Mouse (Mus musculus) small intestine, adult 2 months (tissue): ENCODE measurements around the gene Foxb1. TPM values are rescaled to one million over a fixed set of nuclear protein-coding genes. Genes with fewer than 3 reads are reported as not detected.

Experiments used
- H3K27ac ChIP-seq: fragments of 200-500 bp; 2 replicates; pipeline ENCODE4 v1.5.1; 2012; ENCODE audit warnings: low read depth, low read length, control low read depth, inconsistent platforms; ENCODE audit not compliant: insufficient read depth
- H3K27me3 ChIP-seq: fragments of 200-500 bp; 2 replicates; pipeline ENCODE4 v1.6.1; 2012; ENCODE audit warnings: mild to moderate bottlenecking, moderate library complexity, low read length, inconsistent platforms; ENCODE audit not compliant: control insufficient read depth, insufficient read depth
- H3K36me3 ChIP-seq: fragments of 200-500 bp; 2 replicates; pipeline ENCODE4 v1.6.1; 2012; ENCODE audit warnings: mild to moderate bottlenecking, low read length, control low read depth, inconsistent platforms; ENCODE audit not compliant: control insufficient read depth, insufficient read depth
- H3K4me1 ChIP-seq: fragments of 200-500 bp; 2 replicates; pipeline ENCODE4 v1.6.1; 2012; ENCODE audit warnings: low read length, inconsistent platforms, mixed read lengths; ENCODE audit not compliant: control insufficient read depth, insufficient read depth, insufficient read length
- H3K4me3 ChIP-seq: fragments of 200-500 bp; 2 replicates; pipeline ENCODE4 v1.5.1; 2012; ENCODE audit warnings: low read depth, mild to moderate bottlenecking, control low read depth, inconsistent platforms, low read length, moderate library complexity
- CTCF ChIP-seq: fragments of 200-500 bp; IDR thresholded peaks from 2 replicates; pipeline ENCODE4 v1.5.1; 2012; ENCODE audit warnings: low read depth, mild to moderate bottlenecking, control low read depth, inconsistent platforms, low read length, moderate library complexity, mixed read lengths; ENCODE audit not compliant: insufficient replicate concordance, insufficient read length; ENCODE audit errors: extremely low read depth
- POLR2A ChIP-seq: fragments of 200-500 bp; IDR thresholded peaks from 2 replicates; pipeline ENCODE4 v1.6.1; 2012; ENCODE audit warnings: low read depth, mild to moderate bottlenecking, control low read depth, inconsistent platforms, low read length, moderate library complexity
- WGBS: fragments of 180-500 bp; shearing (Covaris S2); methylation state at CpG from one replicate; pipeline ENCODE4 v1.1.7; 2018; 5-methylcytosine and 5-hydroxymethylcytosine counted together
- polyA plus RNA-seq: library from polyadenylated mRNA; depleted of rRNA; stranded (reverse); fragments of >200 nt; gene quantifications from 2 replicates; pipeline ENCODE4 v1.2.3, GENCODE M21; 2012

The Foxb1 gene
- polyA plus RNA-seq, 1 experiment: not detected

DNA sequence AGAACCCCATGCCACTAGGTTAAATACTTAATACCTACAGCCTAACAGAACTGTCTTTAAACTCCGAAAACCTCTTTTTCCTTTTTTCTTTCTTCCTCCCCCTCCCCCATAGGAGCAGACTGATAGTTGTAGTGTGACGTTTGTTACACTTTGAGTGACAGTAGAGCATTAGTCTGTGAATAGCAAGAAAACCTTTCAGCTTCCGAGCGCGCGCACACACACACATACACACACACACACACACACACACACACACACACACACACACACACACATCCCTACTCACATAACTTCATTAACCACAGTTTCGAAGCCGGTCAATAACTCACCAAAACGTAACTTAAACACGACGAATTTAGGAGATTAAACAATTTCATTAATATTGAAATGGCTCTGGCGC lies 1.5 kb upstream of the Foxb1 start:
- H3K27ac ChIP-seq: no peak overlapping the region
- peaks cover 78% of the 10 kb centered on the region for H3K27me3 ChIP-seq
- 3% methylated on average over 12 of the region's 12 CpGs for WGBS
- H3K36me3 ChIP-seq: no peaks in the 10 kb centered on the region
- H3K4me1 ChIP-seq: no peaks in the 10 kb centered on the region
- TF ChIP-seq POLR2A: no peak
- TF ChIP-seq CTCF: no peak
- no peak overlapping the region for H3K4me3 ChIP-seq

DNA sequence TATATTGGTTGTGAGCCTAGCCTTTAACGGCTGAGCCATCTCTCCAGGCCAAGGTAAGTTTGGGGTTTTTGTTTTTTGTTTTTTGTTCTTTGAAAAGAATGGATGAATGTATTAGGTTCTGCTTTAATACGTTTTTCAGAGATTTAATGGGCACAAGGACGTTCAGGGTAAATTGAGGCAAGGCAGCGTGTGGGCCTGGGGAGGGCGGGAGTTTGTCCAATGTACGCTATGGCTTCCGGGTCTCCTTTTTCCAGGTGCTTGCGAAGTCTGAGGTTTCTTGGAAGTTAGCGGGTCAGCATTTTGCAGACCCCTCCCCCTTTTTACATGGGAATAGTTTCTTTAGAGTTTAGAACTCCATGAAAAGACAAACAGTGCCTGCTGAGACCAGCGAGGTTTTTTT lies 829 bp upstream of the Foxb1 start:
- Histone ChIP-seq H3K27me3 (peaks cover 82% of the 10 kb centered on the region), H3K36me3 (no peaks in the 10 kb centered on the region), H3K4me1 (no peaks in the 10 kb centered on the region), H3K27ac (no peak overlapping the region), H3K4me3 (no peak overlapping the region)
- 4% methylated on average over 10 of the region's 10 CpGs for WGBS
- no peak for TF ChIP-seq POLR2A
- TF ChIP-seq CTCF: no peak

DNA sequence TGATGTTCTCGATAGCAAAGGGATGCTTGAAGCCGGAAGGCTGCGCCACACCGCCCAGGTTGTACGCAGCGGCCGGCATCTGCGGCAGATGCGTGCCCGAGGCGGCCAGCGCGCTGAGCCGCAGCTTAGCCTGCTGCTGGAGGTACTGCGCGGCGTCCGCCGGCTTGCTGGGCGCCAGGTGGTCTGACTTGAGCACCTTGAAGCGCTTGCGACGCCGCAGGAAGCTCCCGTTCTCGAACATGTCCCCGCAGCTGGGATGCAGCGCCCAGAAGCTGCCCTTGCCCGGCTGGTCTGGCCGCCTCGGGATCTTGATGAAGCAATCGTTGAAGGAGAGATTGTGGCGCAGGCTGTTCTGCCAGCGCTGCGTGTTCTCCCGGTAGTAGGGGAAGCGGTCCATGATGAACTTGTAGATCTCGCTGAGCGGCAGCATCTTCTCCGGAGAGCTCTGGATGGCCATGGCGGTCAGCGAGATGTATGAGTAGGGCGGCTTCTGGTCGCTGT lies 969 bp downstream of the Foxb1 start:
- H3K4me1 ChIP-seq: no peaks in the 10 kb centered on the region
- no peak overlapping the region for H3K4me3 ChIP-seq
- H3K27me3 ChIP-seq: peaks cover 77% of the 10 kb centered on the region
- H3K27ac ChIP-seq: no peak overlapping the region
- no peak for TF ChIP-seq CTCF
- no peaks in the 10 kb centered on the region for H3K36me3 ChIP-seq
- WGBS: 2% methylated on average over 44 of the region's 44 CpGs

DNA sequence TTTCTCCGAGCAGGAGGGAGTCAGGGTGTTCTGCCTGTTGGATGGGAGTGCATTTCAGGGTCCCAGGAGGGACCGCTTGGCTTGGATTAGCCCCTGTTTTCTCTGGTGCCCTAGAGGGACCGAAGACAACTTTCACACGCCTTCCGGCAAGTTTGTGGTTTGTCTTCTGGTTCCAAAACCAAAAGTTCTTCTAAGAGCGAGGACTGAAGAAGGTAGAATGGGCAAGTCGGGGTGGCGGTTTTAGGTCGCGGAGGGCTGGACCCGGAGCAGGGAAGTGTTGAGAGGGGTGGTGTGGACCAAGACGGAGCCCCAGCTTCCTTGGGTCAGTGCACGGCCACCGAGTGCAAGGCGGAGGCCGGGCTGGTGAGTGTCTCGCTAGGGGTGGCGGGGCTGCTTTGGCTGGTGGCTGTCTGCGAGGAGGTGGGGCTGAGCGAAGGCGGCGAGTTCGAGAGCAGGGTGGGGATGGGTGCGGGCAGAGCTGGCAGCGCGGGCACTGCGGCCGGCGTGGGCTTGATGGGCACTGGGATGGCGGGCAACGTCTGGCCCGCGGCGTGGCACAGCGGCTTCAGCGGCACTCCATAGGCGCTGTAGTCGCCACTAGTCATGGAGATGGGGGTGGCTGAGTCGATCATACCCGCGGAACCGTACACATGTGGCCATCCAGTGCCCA lies 1.7 kb downstream of the Foxb1 start:
- H3K4me1 ChIP-seq: no peaks in the 10 kb centered on the region
- H3K27me3 ChIP-seq: peaks cover 71% of the 10 kb centered on the region
- H3K4me3 ChIP-seq: no peak overlapping the region
- 4% methylated on average over 42 of the region's 42 CpGs for WGBS
- no peak overlapping the region for H3K27ac ChIP-seq
- TF ChIP-seq CTCF (no peak), POLR2A (no peak)
- no peaks in the 10 kb centered on the region for H3K36me3 ChIP-seq

DNA sequence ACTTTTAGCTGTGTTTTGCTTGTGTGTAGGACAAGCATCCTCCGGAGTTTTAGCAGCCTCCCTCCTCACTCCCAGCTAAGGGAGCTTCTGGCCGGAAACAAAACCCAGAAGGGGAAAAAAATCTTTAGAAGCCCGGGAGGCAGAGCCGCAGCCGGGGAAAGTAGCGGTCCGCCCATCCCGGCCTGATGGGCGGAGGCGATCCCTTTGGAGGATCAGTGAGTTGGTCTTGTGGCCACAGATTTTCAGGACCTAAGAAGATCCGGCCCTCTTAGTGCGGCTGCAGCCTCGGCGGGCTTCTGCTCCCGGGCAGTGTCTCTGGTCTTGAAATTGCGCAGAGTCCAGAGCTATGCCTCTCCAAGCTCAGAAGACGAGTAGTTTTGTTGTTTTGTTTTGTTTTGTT lies 2.2 kb downstream of the Foxb1 start:
- no peak overlapping the region for H3K4me3 ChIP-seq
- no peaks in the 10 kb centered on the region for H3K4me1 ChIP-seq
- no peak for TF ChIP-seq CTCF
- no peak for TF ChIP-seq POLR2A
- peaks cover 69% of the 10 kb centered on the region for H3K27me3 ChIP-seq
- 2% methylated on average over 17 of the region's 17 CpGs for WGBS
- no peaks in the 10 kb centered on the region for H3K36me3 ChIP-seq
- H3K27ac ChIP-seq: no peak overlapping the region

DNA sequence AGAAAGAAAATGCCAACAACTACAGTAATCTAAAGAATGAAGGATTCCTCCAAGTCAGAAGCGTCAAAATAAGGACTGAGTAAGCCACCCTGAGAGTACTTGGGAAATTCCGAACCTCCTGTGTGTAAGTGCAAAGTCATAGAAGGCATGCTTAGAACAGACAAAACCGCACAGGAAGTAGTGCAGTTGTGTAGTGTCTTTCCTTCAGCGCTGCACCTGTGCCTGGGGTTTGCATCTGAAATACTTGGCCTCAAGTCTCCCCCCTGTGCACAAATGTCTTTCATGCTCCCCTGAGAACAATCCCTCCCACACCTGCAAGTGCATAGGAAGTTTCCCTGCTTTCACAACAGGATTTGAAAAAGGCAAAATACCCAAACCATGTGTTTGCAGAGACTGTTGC lies 3.5 kb downstream of the Foxb1 start:
- 13% methylated on average over 4 of the region's 4 CpGs for WGBS
- H3K36me3 ChIP-seq: no peaks in the 10 kb centered on the region
- no peak overlapping the region for H3K4me3 ChIP-seq
- H3K27ac ChIP-seq: no peak overlapping the region
- H3K27me3 ChIP-seq: peaks cover 60% of the 10 kb centered on the region
- TF ChIP-seq POLR2A (no peak), CTCF (no peak)
- H3K4me1 ChIP-seq: no peaks in the 10 kb centered on the region

DNA sequence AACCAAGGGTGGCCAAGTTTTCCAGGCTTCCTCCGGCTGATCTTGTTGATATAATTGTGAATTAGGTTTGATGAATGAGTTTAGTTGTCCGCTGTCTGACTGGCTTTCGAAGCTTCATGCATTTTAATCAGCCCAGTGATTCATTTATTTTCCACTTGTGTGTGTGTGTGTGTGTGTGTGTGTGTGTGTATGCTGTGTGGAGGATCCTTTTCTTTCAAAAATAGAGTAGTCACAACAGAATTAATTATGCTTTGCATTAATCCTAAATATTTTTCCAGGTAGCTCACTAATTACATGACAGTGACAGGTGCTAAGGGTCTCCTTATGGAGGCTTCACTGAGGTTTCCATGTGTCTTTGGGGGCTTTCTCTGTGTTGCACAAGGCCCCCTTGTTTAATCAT lies 4.3 kb downstream of the Foxb1 start:
- no peak overlapping the region for H3K4me3 ChIP-seq
- no peaks in the 10 kb centered on the region for H3K36me3 ChIP-seq
- no peaks in the 10 kb centered on the region for H3K4me1 ChIP-seq
- TF ChIP-seq CTCF: no peak
- H3K27me3 ChIP-seq: peaks cover 52% of the 10 kb centered on the region
- 38% methylated on average over 3 of the region's 3 CpGs for whole genome bisulfite sequencing
- no peak overlapping the region for H3K27ac ChIP-seq

DNA sequence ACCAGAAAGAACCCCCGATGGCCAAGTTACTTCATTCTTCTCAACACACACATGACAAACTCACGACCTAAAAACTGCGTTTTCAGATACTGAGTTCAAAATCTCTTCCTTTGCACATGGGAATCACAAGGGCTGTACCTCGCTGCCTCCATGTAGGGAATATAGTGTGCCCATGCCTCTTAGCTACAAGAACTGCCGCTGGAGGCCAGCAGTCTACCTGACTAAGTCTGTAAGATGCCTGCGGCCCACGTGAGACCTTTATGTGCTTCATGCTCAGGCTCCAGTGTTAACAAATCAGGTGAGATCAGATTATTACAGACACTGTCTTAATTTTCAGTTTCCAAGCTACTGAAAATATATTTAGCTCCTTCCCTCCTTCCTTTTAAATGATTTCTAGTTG lies 4.7 kb downstream of the Foxb1 start:
- no peak overlapping the region for H3K27ac ChIP-seq
- H3K4me1 ChIP-seq: no peaks in the 10 kb centered on the region
- peaks cover 48% of the 10 kb centered on the region for H3K27me3 ChIP-seq
- no peak for TF ChIP-seq CTCF
- no peak for TF ChIP-seq POLR2A
- no peaks in the 10 kb centered on the region for H3K36me3 ChIP-seq
- no peak overlapping the region for H3K4me3 ChIP-seq
- 43% methylated on average over 7 of the region's 7 CpGs for WGBS
